Comparison of ENCODE assay signal across 14 mouse cellular contexts in the genomic region with DNA sequence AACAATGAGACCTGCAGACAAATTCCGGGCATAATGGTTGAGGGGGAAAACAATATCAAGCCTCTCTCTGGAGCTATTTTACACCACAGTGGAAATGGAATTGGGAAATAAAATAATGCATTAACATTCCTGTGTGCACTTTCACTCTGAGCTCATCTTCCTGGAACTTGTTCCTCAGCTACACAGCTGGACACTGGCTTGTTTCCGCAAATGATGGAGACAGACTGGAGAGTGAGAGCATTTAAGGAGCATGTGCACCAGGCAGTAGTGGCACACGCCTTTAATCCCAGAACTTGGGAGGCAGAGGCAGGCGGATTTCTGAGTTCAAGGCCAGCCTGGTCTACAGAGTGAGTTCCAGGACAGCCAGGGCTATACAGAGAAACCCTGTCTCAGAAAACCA. TPM values are rescaled to one million over a fixed set of nuclear protein-coding genes. Genes with fewer than 3 reads are reported as not detected.
DNase-seq lines count a peak whose midpoint lies in the region; ATAC-seq and TF ChIP-seq lines count a peak whose summit lies in the region.
"Not testable (repeated sequence)": the region's sequence is repeated elsewhere in the genome, so short reads cannot be mapped to it uniquely, and the experiment has no call there.
"Had no signal": no experiment of that assay in that cellular context is flagged by ENCODE, and none has a peak within 500 bp of the region (broad histone marks: within the 10 kb centered on the region; RNA-seq: fewer than 3 reads in every experiment).

No protein-coding gene starts in this region.

- H3K9ac ChIP-seq in CH12.LX (ENCODE audit: insufficient read depth, low read depth), result peak overlapping the region; percentile 81; the same call in 1 of the 2 replicates
- not testable (repeated sequence) for H3K9ac ChIP-seq in heart, embryonic 14.5 days (ENCODE audit: low read length); intestine, embryonic 14.5 days (ENCODE audit: low read length); liver, embryonic 14.5 days (replicated peaks); neural tube, embryonic 11.5 days (ENCODE audit: low read length); stomach, embryonic 16.5 days (ENCODE audit: low read length)

- peak overlapping the region; percentile 71; the same call in 1 of the 2 replicates for H3K27ac ChIP-seq in CH12.LX (ENCODE audit: insufficient read depth, low read depth)
- not testable (repeated sequence) for H3K27ac ChIP-seq in forebrain, embryonic 10.5 days; heart, embryonic 14.5 days (replicated peaks in 1 of 2; ENCODE audit: control insufficient read depth in 1 of 2, insufficient read depth in 1 of 2, low read depth in 2 of 2, low read length in 2 of 2); intestine, embryonic 14.5 days (ENCODE audit: low read depth); liver, embryonic 14.5 days; midbrain, embryonic 10.5 days (replicated peaks); neural tube, embryonic 11.5 days (ENCODE audit: low read depth, low read length); stomach, embryonic 16.5 days (ENCODE audit: low read length)

- not testable (repeated sequence) for ATAC-seq in heart, embryonic 14.5 days (ENCODE audit: insufficient number of reproducible peaks, insufficient read depth, low FRiP score, low read depth); intestine, embryonic 14.5 days (replicated peaks; ENCODE audit: low FRiP score, low TSS enrichment, low read depth); liver, embryonic 14.5 days (ENCODE audit: insufficient read depth); neural tube, embryonic 11.5 days (ENCODE audit: insufficient read depth, low FRiP score, low TSS enrichment); stomach, embryonic 16.5 days (ENCODE audit: insufficient read depth, low FRiP score)

- TF ChIP-seq CTCF in CH12.LX (conservative IDR thresholded peaks at IDR 0.05 in 1 of 2, IDR thresholded peaks at IDR 0.05 in 1 of 2; ENCODE audit: low read depth in 2 of 2, low read length in 2 of 2); liver, embryonic 14.5 days (IDR thresholded peaks at IDR 0.05; ENCODE audit: low read depth): not testable (repeated sequence)

- H3K79me2 ChIP-seq in CH12.LX (replicated peaks; ENCODE audit: control insufficient read depth, extremely low read depth, insufficient read depth, poor library complexity, severe bottlenecking), result peaks cover 29% of the 10 kb centered on the region

- TF ChIP-seq EP300 in CH12.LX (IDR thresholded peaks at IDR 0.05; ENCODE audit: low read length); liver, embryonic 14.5 days (IDR thresholded peaks at IDR 0.05; ENCODE audit: low read depth): not testable (repeated sequence)

- peaks cover 12 to 18% of the 10 kb centered on the region in 2 experiments for H3K36me3 ChIP-seq in CH12.LX (replicated peaks in 1 of 2; ENCODE audit: control insufficient read depth in 1 of 2, insufficient read depth in 1 of 2, low read length in 1 of 2)
- H3K36me3 ChIP-seq in forebrain, embryonic 10.5 days (replicated peaks), result peaks cover 20% of the 10 kb centered on the region
- H3K36me3 ChIP-seq in heart, embryonic 14.5 days (ENCODE audit: control insufficient read depth, insufficient read depth, low read length); intestine, embryonic 14.5 days (ENCODE audit: control insufficient read depth, insufficient read depth, low read length); liver, embryonic 14.5 days (replicated peaks; ENCODE audit: control insufficient read depth, insufficient read depth, low read depth); neural tube, embryonic 11.5 days (ENCODE audit: control insufficient read depth, insufficient read depth, low read length); stomach, embryonic 16.5 days (ENCODE audit: control insufficient read depth, insufficient read depth, low read length): not testable (repeated sequence)
- peaks cover 20% of the 10 kb centered on the region for H3K36me3 ChIP-seq in midbrain, embryonic 10.5 days

- H3K4me3 ChIP-seq in CH12.LX (replicated peaks in 1 of 3; ENCODE audit: low read depth in 2 of 3, low read length in 2 of 3, poor library complexity in 1 of 3), result peak overlapping the region in 1 of 3 experiments; percentile 77
- peak overlapping the region; percentile 87; the same call in 1 of the 2 replicates for H3K4me3 ChIP-seq in forebrain, embryonic 10.5 days
- H3K4me3 ChIP-seq in heart, embryonic 14.5 days (ENCODE audit: control insufficient read depth in 1 of 2, insufficient read depth in 1 of 2, low read depth in 1 of 2, low read length in 2 of 2); intestine, embryonic 14.5 days (ENCODE audit: low read depth, low read length); liver, embryonic 14.5 days (ENCODE audit: insufficient read depth in 1 of 2, low read depth in 2 of 2, low read length in 2 of 2); neural tube, embryonic 11.5 days (ENCODE audit: low read depth, low read length); stomach, embryonic 16.5 days (replicated peaks; ENCODE audit: low read length): not testable (repeated sequence)
- 0 out of 2 replicates have a peak overlapping the region, but pooled peaks have one; percentile 88 for H3K4me3 ChIP-seq in midbrain, embryonic 10.5 days

- 83% methylated on average over 4 of the region's 4 CpGs for WGBS in forebrain, embryonic 10.5 days
- whole genome bisulfite sequencing in heart, embryonic 14.5 days, result 85% methylated on average over 4 of the region's 4 CpGs
- WGBS in intestine, embryonic 14.5 days, result 78% methylated on average over 4 of the region's 4 CpGs
- WGBS in liver, embryonic 14.5 days (ENCODE audit: insufficient replicate concordance), result 67% methylated on average over 4 of the region's 4 CpGs
- WGBS in midbrain, embryonic 10.5 days, result 83% methylated on average over 4 of the region's 4 CpGs
- WGBS in neural tube, embryonic 11.5 days, result 83% methylated on average over 4 of the region's 4 CpGs
- 79% methylated on average over 4 of the region's 4 CpGs for WGBS in stomach, embryonic 16.5 days

- TF ChIP-seq RAD21 in CH12.LX (IDR thresholded peaks at IDR 0.05; ENCODE audit: low read depth, low read length), result not testable (repeated sequence)

- not testable (repeated sequence) for H3K27me3 ChIP-seq in CH12.LX (replicated peaks); forebrain, embryonic 10.5 days (ENCODE audit: poor library complexity, severe bottlenecking); heart, embryonic 14.5 days (ENCODE audit: control insufficient read depth, insufficient read depth, low read length); intestine, embryonic 14.5 days (replicated peaks; ENCODE audit: control insufficient read depth, insufficient read depth, low read length); liver, embryonic 14.5 days (ENCODE audit: control insufficient read depth, insufficient read depth, low read length); midbrain, embryonic 10.5 days (ENCODE audit: low read depth, poor library complexity, severe bottlenecking); neural tube, embryonic 11.5 days (ENCODE audit: control insufficient read depth, insufficient read depth, low read length); stomach, embryonic 16.5 days (ENCODE audit: control insufficient read depth, insufficient read depth, low read length)

- peaks cover 18 to 41% of the 10 kb centered on the region in 2 experiments for H3K4me1 ChIP-seq in CH12.LX (ENCODE audit: control insufficient read depth in 1 of 2, insufficient read depth in 2 of 2)
- peaks cover 26% of the 10 kb centered on the region for H3K4me1 ChIP-seq in forebrain, embryonic 10.5 days
- not testable (repeated sequence) for H3K4me1 ChIP-seq in heart, embryonic 14.5 days (ENCODE audit: control insufficient read depth in 2 of 2, insufficient read depth in 2 of 2, low read length in 2 of 2); intestine, embryonic 14.5 days (replicated peaks; ENCODE audit: control insufficient read depth, insufficient read depth, low read length); neural tube, embryonic 11.5 days (ENCODE audit: control insufficient read depth, insufficient read depth, low read length)
- H3K4me1 ChIP-seq in liver, embryonic 14.5 days (replicated peaks; ENCODE audit: control insufficient read depth in 2 of 2, insufficient read depth in 2 of 2, low read length in 1 of 2), result peaks cover 11 to 12% of the 10 kb centered on the region in 2 experiments
- peaks cover 29% of the 10 kb centered on the region for H3K4me1 ChIP-seq in midbrain, embryonic 10.5 days
- peaks cover 15% of the 10 kb centered on the region; the same call in 1 of the 2 replicates for H3K4me1 ChIP-seq in stomach, embryonic 16.5 days (ENCODE audit: control insufficient read depth, insufficient read depth, low read length)

- peak overlapping the region; percentile 77 for H3K4me2 ChIP-seq in CH12.LX (ENCODE audit: insufficient read depth, low read depth, poor library complexity, severe bottlenecking)
- H3K4me2 ChIP-seq in heart, embryonic 14.5 days (ENCODE audit: low read length), result peak overlapping the region; percentile 98; the same call in 1 of the 2 replicates
- peak overlapping the region; percentile 73; the same call in 1 of the 2 replicates for H3K4me2 ChIP-seq in intestine, embryonic 14.5 days (ENCODE audit: low read length)
- H3K4me2 ChIP-seq in liver, embryonic 14.5 days (ENCODE audit: low read depth), result peak overlapping the region; percentile 83
- H3K4me2 ChIP-seq in neural tube, embryonic 11.5 days (ENCODE audit: low read depth), result not testable (repeated sequence)
- 0 out of 2 replicates have a peak overlapping the region, but pooled peaks have one; percentile 87 for H3K4me2 ChIP-seq in stomach, embryonic 16.5 days (ENCODE audit: low read depth, low read length)

- TF ChIP-seq POLR2A in CH12.LX (IDR thresholded peaks at IDR 0.05; ENCODE audit: low read depth, low read length), result not testable (repeated sequence)

- H3K9me3 ChIP-seq in CH12.LX (replicated peaks; ENCODE audit: low read length); forebrain, embryonic 10.5 days; heart, embryonic 14.5 days (ENCODE audit: control insufficient read depth, low read length); intestine, embryonic 14.5 days (ENCODE audit: control insufficient read depth, low read length); liver, embryonic 14.5 days (ENCODE audit: control insufficient read depth, low read length); midbrain, embryonic 10.5 days (replicated peaks); neural tube, embryonic 11.5 days (ENCODE audit: control insufficient read depth, low read length); stomach, embryonic 16.5 days (replicated peaks; ENCODE audit: control insufficient read depth, low read length): not testable (repeated sequence)

- dilution Hi-C loops in CH12.LX (cut with MboI; ENCODE audit: extremely low pct_ligation_motif_present, extremely low pct_unique_long_range_greater_than_20kb, low sequenced_read_pairs), result not testable (repeated sequence)

- DNase-seq in CH12.LX (ENCODE audit: extremely low read depth); forebrain, embryonic 10.5 days (ENCODE audit: extremely low spot score, low spot score); intestine, embryonic 14.5 days (ENCODE audit: low spot score); liver, embryonic 14.5 days (ENCODE audit: low read depth in 3 of 3, low spot score in 3 of 3); midbrain, embryonic 10.5 days (ENCODE audit: low spot score): not testable (repeated sequence)
- DNase-seq in neural tube, embryonic 11.5 days (ENCODE audit: low spot score), result peak; percentile 9

- in situ Hi-C loops in CH12.LX (cut with MboI; ENCODE audit: low pct_ligation_motif_present, low pct_unique_long_range_greater_than_20kb, low sequenced_read_pairs), result not testable (repeated sequence)

RNA-seq across cellular contexts. Expression of gene Ccdc134, which starts 1.0 kb away (rescaled TPM):
- total RNA-seq in CH12.LX (2012; rRNA removed) (37.1 and 48.8 TPM in 2 replicates), CH12.LX (2014; rRNA removed) (35.1 and 35.7 TPM in 2 replicates)
- polyA plus RNA-seq in CH12.LX (2012; ENCODE audit: insufficient read length, low read depth), result 42.9 and 43.6 TPM in 2 replicates
- 22.9 and 24.0 TPM in 2 replicates for polyA plus RNA-seq in forebrain, embryonic 10.5 days (2016; fragmentation: Nextera tagmentation; extraction: Ambion mirVana)
- polyA plus RNA-seq in heart, embryonic 14.5 days (2014; fragmentation: Nextera tagmentation; extraction: Ambion mirVana), result 7.1 and 8.5 TPM in 2 replicates
- 14.2 and 15.3 TPM in 2 replicates for polyA plus RNA-seq in intestine, embryonic 14.5 days (2014; fragmentation: Nextera tagmentation; extraction: Ambion mirVana)
- 5.9 and 7.2 TPM in 2 replicates for polyA plus RNA-seq in liver, embryonic 14.5 days (2012; rRNA removed)
- 5.5 and 6.6 TPM in 2 replicates for polyA plus RNA-seq in liver, embryonic 14.5 days (2014; fragmentation: Nextera tagmentation; extraction: Ambion mirVana)
- 23.0 and 25.6 TPM in 2 replicates for polyA plus RNA-seq in midbrain, embryonic 10.5 days (2016; fragmentation: Nextera tagmentation; extraction: Ambion mirVana)
- 19.7 and 23.5 TPM in 2 replicates for polyA plus RNA-seq in neural tube, embryonic 11.5 days (2014; fragmentation: Nextera tagmentation; extraction: Ambion mirVana)
- 15.9 and 17.2 TPM in 2 replicates for polyA plus RNA-seq in stomach, embryonic 16.5 days (2015; fragmentation: Nextera tagmentation; extraction: Ambion mirVana)

RNA-seq across cellular contexts. Expression of gene Srebf2, which starts 20.3 kb away (rescaled TPM):
- total RNA-seq in CH12.LX (2012; rRNA removed), result 130 and 159 TPM in 2 replicates
- total RNA-seq in CH12.LX (2014; rRNA removed), result 77.6 and 94.3 TPM in 2 replicates
- 214 and 253 TPM in 2 replicates for polyA plus RNA-seq in CH12.LX (2012; ENCODE audit: insufficient read length, low read depth)
- 207 and 227 TPM in 2 replicates for polyA plus RNA-seq in forebrain, embryonic 10.5 days (2016; fragmentation: Nextera tagmentation; extraction: Ambion mirVana)
- polyA plus RNA-seq in heart, embryonic 14.5 days (2014; fragmentation: Nextera tagmentation; extraction: Ambion mirVana), result 59.8 and 62.1 TPM in 2 replicates
- polyA plus RNA-seq in intestine, embryonic 14.5 days (2014; fragmentation: Nextera tagmentation; extraction: Ambion mirVana), result 136 and 144 TPM in 2 replicates
- 29.3 and 37.1 TPM in 2 replicates for polyA plus RNA-seq in liver, embryonic 14.5 days (2012; rRNA removed)
- polyA plus RNA-seq in liver, embryonic 14.5 days (2014; fragmentation: Nextera tagmentation; extraction: Ambion mirVana), result 30.8 and 35.2 TPM in 2 replicates
- polyA plus RNA-seq in midbrain, embryonic 10.5 days (2016; fragmentation: Nextera tagmentation; extraction: Ambion mirVana), result 214 and 239 TPM in 2 replicates
- 179 and 195 TPM in 2 replicates for polyA plus RNA-seq in neural tube, embryonic 11.5 days (2014; fragmentation: Nextera tagmentation; extraction: Ambion mirVana)
- polyA plus RNA-seq in stomach, embryonic 16.5 days (2015; fragmentation: Nextera tagmentation; extraction: Ambion mirVana), result 161 and 169 TPM in 2 replicates

RNA-seq across cellular contexts. Expression of gene Mei1, which starts 56.9 kb away (rescaled TPM):
- total RNA-seq in CH12.LX (2012; rRNA removed) (0.04 TPM in 1 of 2 replicates, not detected in the other), CH12.LX (2014; rRNA removed) (not detected in 2 replicates)
- polyA plus RNA-seq in CH12.LX (2012; ENCODE audit: insufficient read length, low read depth), result not detected in 2 replicates
- 0.06 and 0.11 TPM in 2 replicates for polyA plus RNA-seq in forebrain, embryonic 10.5 days (2016; fragmentation: Nextera tagmentation; extraction: Ambion mirVana)
- polyA plus RNA-seq in heart, embryonic 14.5 days (2014; fragmentation: Nextera tagmentation; extraction: Ambion mirVana), result not detected in 2 replicates
- not detected in 2 replicates for polyA plus RNA-seq in intestine, embryonic 14.5 days (2014; fragmentation: Nextera tagmentation; extraction: Ambion mirVana)
- polyA plus RNA-seq in liver, embryonic 14.5 days (2012; rRNA removed), result not detected in 2 replicates
- polyA plus RNA-seq in liver, embryonic 14.5 days (2014; fragmentation: Nextera tagmentation; extraction: Ambion mirVana), result not detected in 2 replicates
- 0.10 TPM in 1 of 2 replicates, not detected in the other for polyA plus RNA-seq in midbrain, embryonic 10.5 days (2016; fragmentation: Nextera tagmentation; extraction: Ambion mirVana)
- 0.05 TPM in 1 of 2 replicates, not detected in the other for polyA plus RNA-seq in neural tube, embryonic 11.5 days (2014; fragmentation: Nextera tagmentation; extraction: Ambion mirVana)
- 0.03 TPM in 1 of 2 replicates, not detected in the other for polyA plus RNA-seq in stomach, embryonic 16.5 days (2015; fragmentation: Nextera tagmentation; extraction: Ambion mirVana)
- total RNA-seq: granulocyte monocyte progenitor cell, adult 5-6 weeks; heart, postnatal 14 days had no signal
- polyA plus RNA-seq: adrenal gland, adult 2 months; embryonic facial prominence, embryonic 11.5 days; forebrain, embryonic 11.5 days; limb, embryonic 10.5 days had no signal
